Mouse (Mus musculus) cerebellum, postnatal 10 days (tissue): ENCODE data around the gene Gm4871.
A peak's percentile ranks its signal among the peaks of the same experiment; 100 is the strongest.
"Not testable (repeated sequence)": the region's sequence is repeated elsewhere in the genome, so short reads cannot be mapped to it uniquely, and the experiment has no call there.

Source experiments
- DNase-seq, 2 experiments: peaks; one replicate each; pipeline ENCODE4 v3.0.0; 2021; ENCODE audit warnings: mixed read lengths in 2 of 2

The Gm4871 gene

DNA sequence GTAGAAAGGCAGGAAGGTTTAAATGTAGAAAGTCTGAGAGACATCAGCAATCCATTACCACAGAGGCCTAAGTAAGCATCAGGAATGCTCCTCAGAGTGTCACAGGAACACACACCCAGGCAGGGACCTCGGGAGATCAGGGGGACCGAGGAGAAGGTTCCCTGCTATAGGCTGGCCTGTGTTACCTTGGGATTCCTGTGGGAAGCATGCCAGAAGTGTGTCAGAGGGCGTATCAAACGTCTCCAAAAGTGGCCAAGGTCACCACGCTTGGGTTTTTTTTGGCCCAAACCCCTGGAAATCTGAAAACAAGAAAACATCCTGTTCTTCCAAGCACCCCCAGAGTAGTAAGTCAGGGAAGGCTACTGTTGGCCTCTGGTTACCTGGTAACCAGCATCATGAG, at the start of gene Gm4871:
TSS of gene Gm4871 (minus strand) at position 364 of the 400 bp plus-strand sequence.
- not testable (repeated sequence) for DNase-seq

DNA sequence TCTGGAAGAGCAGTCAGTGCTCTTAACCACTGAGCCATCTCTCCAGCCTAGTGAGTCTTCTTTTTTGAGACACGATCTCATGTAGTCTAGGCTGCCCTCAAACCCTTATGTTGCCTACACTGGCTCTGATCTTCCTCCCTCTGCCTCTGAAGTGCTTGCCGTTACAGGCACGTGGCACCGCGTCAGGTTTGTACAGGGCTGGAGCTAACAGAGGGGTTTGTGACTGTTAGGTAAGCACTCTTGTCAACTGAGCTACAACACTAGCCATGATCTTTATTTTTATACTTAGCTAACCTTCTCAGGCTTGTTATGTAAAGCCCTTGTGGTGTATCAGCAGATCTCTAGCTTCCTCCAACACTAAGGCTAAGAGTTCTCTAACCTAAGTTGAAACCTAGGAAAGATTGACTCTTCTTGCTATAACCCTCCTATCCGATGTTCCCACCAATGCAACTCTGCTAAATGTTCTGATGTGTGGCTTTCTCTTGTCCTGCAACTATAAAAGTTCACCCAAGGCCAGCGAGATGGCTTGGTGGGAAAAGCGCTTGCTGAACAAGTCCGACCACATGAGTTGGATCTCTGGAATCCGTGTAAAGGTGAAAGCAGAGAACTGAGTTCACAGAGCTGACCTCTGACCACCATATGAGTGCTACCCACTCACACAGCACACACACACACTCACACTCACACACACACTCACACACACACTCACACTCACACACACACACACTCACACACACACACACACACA, 49.5 kb upstream of the Gm4871 start:
- DNase-seq: no peak

DNA sequence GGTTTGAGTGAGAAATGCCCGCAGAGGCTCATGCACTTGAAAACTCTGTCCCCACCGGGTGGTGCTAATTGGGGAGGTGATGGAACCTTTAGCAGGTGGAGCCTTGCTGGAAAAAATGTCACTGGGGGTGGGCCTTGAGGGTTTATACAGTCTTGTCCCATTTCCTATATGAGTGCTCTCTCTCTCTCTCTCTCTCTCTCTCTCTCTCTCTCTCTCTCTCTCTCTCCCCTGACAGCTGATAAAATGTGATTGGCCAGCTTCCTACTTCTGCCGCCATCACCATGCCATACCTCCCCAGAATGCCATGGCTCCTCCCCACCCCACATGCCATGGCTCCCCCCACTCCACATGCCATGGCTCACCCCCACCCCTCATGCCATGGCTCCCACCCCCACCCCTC, 42.5 kb upstream of the Gm4871 start:
- DNase-seq: no peak

DNA sequence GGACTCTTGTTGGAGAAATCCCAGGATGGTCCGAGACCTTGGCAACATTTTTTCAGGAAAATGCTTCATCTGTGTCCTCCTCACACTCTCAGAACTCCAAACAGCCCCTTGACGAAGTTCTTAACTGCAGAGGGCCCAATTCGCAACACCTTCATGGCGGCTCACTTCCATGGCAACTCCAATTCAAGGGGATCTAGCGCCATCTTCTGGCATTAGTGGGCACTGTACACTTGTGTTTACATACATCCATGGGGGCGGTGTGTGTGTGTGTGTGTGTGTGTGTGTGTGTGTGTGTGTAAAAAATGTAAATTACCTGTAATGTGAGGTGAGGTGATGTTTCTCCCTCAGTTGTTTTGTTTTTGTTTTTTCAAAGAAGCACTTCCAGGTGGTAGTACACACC, 38.8 kb upstream of the Gm4871 start:
- peak; percentile 16 to 29 for DNase-seq

DNA sequence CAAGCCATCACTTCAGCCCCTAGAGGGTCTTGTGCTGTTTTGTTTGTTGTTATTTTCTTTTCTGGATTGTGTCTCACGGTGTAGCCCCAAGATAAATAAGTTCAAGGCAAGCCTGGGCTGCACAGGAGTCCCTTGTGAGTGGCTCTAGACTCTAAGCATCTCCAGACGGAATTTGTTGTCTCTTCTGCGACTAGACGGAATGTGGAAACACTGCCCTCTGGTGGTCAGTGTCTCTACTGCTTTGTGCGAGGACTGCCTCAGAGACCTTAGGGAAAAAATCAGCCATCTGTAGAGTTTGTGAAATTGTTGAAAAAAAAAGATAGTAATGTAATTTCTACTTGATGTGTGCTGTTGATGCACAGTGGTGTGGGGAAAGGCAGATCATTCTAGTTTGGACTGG, 37.2 kb upstream of the Gm4871 start:
- peak; percentile 86 to 91 for DNase-seq

DNA sequence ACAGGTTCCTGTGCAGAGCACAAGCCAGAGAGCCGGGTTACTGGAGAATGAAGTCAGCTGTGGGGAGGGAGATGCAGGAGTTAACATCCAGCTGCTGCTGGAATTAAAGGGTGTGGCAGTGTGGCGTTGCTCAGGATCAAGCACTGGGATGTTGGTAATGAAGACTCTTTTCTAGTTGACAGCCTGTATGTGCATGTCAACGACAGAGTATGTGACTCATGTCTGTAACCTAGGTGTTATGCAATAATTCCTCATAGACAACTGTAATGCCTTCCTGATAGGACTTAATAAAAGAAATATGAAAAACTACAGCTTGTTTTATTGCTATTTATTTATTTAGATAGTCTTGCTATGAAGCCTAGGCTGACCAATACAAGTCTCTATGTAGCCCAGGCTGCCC, 36.3 kb upstream of the Gm4871 start:
- DNase-seq: no peak

DNA sequence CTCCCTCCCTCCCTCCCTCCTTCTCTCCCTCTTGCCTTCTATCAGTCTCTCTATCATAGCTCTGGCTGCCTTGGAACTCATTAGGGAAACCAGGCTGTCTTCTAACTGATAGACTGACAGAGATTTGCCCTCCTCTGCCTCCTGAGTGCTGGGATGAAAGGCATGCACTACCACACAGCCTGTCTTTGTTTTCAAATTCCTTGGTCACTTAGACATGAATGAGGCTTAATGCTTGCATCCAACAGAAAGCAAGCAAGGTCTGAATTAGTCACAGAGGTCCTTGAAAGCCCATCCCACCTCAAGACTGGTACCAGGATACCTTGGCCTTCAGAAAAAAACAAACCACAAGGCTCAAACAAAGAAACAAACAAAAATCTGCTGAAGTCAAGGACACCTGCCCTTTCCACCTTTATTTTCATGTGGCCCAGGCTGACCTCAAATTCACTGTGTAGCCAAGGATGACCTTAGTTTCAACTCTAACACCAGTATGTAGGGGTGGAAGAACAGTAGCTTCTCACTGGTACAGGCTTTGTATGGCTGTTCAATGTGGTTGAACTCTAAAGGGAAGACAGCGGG, 32.3 kb upstream of the Gm4871 start:
- no peak for DNase-seq

DNA sequence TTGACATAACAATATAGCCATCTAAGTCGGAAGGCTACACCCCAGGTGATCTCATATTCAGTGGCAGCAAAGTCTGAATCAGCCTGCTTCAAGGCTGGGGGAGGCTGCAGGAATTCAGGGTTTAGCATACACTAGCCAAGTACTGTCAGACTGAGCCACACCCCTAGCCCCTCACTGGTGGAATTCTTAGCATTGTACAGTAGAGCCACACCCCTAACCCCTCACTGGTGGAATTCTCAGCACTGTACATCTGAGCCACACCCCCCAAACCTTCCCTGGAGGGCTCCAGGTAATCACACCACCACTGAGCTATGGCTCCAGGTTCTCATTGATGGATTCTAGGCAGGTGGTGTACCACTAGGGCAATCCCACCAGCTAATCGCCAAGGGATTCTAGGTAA, 27.0 kb upstream of the Gm4871 start:
- no peak for DNase-seq

DNA sequence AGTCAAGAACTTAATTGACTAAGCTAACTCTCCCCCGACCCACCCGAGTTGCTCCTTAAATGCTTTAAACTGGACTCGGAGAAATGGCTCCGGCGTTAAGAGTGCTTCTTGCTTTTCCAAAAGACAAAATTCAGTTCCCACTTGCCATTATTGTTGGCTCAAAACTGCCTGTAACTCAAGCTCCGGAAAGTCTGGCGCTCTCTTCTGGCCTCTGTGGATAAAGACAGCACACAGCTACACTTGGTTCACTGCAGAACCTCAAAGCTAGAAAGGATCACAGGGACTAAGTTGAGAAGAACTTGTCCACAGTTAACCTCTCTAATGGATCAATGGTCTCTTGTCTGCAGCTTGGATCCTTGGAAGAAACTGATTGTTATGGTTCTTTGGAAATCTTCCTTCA, 26.2 kb upstream of the Gm4871 start:
- peak in 1 of 2 experiments; percentile 11 for DNase-seq

DNA sequence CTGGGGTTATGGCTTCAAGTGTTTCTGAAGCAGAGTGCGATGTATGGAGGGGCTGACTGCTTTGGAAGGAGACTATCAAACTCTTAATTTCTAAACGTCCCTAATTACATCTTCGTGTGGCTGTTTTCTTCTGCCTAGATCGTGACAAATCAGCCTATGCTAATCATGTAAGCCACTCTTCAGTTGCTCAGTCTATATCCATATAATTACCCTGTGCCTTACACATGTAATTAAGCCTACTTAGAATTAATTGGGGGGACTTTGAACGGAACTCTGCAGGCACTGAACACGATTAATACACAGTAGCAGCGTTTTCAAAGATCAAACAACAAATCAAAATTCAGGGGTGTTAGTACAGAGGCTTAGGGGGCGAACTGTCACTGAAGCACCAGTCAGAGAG, 25.4 kb upstream of the Gm4871 start:
- DNase-seq: no peak

DNA sequence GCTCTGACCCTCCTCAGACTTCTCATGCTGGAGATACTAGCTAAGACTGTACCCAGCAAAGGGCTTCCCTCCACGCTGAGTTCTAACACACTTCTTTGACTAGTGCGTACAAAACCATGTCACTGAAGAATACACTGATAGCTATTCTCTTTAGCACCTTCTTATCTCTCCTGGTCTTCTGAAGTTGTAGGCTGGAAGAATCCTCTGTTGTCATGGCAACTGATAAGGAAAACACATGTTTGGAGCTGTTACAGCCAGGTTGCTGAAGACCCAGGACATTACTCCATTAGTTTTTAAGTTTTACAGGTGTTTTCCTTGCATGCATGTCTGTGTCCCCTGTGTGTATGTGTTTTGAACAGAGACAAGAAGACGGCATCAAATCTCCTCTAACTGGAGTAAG, 21.6 kb upstream of the Gm4871 start:
- DNase-seq: not testable (repeated sequence)

DNA sequence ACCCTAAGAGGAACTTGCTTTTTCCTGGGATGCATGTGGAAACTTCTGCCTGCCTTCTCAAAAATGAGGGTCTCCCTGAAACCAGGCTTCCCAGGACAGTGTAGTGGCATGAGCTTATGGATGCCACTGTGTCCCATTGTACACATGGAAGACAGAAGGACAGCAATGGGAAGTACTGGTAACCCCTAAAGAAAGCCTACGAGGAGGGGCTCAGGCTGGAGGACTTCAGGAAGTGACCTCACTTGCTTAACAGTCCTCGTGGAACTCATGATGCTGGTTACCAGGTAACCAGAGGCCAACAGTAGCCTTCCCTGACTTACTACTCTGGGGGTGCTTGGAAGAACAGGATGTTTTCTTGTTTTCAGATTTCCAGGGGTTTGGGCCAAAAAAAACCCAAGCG, 10.1 kb upstream of the Gm4871 start, which contains the start of gene 1700018F24Rik:
TSS of gene 1700018F24Rik (plus strand) at position 301 of the 400 bp plus-strand sequence.
- DNase-seq: not testable (repeated sequence)

DNA sequence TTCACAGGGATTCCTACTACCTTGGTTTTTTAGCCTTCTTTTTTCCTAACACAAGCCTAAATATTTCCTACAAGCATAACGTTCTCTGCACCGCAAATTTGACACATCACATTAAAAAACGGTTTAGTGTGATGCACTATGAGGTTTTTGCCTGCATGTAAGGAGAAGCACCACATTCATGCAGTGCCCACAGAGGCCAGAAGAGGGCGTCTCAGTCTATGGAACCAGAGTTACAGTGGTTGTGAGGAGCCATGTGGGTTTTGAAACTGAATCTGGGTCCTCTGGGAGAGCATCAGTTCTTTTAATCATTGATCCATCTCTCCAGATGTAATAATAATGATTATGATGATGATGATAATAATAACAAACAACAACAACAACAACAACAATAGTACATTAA, 9.1 kb upstream of the Gm4871 start:
- DNase-seq: peak; percentile 16 to 30

DNA sequence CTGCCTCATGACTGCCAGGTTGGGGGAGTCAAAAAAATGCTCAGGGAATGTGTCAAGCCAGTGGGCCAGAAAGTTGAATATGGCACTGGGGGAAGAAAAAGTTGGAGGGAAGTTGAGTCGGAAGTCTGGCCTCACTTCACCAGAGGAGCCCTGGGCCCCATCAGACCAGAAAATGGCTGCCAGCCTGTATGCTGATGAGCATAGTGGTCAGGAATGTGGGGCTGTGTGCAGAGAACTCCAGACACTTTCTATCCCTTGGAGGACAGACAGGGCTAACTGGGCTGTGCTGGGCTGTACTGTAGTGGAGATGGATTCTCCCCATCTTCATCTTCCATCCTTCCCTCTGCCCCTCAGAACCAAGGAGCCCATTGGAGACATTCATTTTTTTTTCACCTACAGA, 2.1 kb downstream of the Gm4871 start:
- not testable (repeated sequence) for DNase-seq

DNA sequence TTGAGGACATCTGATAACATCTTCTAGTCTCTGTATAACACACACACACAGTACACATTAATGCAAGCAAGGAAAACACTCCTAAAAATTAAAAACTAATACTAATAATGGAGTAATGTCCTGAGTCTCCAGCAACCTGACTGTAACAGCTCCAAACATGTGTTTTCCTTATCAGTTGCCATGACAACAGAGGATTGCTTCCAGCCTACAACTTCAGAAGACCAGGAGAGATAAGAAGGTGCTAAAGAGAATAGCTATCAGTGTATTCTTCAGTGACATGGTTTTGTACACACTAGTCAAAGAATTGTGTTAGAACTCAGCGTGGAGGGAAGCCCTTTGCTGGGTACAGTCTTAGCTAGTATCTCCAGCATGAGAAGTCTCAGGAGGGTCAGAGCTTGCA, 11.8 kb downstream of the Gm4871 start:
- DNase-seq: not testable (repeated sequence)

DNA sequence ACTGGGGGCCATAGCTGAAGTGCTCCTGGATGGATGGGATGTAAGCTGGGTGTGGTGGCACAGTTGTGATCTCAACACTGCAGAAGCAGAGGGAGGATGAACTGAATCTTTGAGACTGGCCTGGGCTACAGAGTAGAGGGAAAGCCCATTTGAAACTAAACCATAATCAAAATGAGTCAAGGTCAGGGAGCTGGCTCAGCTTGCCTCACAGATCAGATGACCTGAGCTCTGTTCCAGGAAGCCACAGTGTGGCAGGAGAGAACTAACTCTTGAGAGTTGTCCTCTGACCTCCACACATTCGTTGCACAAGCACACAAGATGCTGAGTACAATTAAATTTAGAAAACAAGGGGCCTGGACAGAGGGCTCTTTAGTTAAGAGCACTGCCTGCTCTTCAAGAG, 12.3 kb downstream of the Gm4871 start:
- DNase-seq: not testable (repeated sequence)

DNA sequence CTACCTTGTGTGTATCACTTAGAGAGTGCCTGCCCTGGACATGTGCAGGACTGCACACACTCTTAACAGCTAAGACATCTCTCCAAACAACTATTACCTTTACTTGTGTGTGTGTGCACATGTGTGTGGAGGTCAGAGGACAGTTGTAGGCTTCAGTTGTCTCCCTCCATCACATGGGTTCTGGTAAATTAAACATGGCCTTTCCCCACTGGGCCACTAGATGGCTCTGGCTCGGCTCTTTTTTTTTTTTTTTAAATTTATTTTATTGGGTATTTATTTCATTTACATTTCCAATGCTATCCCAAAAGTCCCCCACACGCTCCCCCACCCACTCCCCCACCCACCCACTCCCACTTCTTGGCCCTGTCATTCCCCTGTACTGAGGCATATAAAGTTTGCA, 15.8 kb downstream of the Gm4871 start:
- not testable (repeated sequence) for DNase-seq

DNA sequence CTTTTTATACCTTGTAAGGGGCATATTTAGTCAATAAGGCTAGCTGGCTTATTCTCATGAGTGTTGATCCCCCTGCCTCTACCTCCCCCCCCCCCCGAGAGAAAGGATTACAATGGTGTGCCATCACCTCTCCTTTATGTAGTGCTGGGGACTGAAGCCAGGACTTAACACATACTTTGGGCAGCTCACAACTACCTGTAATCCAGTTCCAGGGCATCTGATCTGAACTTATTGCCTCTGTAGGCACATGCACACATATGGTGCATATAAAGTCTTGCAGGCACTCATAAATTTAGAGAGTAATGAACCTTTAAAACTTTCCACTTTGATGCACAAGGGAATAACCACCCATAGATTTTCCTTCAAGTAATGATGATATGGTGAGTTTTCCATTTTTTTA, 18.3 kb downstream of the Gm4871 start:
- no peak for DNase-seq

DNA sequence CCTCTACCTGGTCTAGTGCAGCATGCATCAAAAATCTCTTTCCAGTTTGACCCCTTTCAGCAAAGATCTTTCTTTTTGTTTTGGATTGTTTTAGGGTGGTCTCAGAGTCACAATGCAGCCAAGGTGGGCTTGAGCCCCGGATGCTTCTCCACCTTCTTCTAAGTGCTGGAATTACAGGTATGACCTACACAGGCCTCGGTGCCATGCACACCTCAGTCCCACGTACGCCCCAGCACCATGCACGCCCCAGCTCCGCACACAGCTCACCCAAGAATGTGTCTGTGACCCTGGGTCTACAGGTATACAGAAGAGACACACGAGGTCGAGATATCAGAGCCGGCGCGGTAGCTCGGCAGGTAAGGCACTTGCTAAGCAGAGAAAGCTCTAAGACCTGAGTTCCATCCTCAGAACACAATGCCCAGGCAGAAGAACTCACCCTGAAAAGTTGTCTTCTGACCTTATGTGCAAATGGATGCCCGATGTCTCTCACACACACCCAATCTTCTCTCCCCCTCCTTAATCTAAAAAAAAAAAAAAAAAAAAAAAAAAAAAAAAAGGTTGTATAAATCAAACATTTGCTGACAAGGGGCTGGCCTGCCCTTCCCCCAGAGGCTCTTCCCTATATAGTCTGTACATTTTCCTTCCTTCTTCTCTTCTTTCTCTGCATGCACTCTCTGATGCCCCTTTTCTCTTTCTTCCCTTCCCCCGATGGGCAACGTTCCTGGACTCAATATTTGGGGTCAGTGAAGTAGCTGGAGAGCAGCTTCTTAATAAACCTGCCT, 23.5 kb downstream of the Gm4871 start:
- no peak for DNase-seq

DNA sequence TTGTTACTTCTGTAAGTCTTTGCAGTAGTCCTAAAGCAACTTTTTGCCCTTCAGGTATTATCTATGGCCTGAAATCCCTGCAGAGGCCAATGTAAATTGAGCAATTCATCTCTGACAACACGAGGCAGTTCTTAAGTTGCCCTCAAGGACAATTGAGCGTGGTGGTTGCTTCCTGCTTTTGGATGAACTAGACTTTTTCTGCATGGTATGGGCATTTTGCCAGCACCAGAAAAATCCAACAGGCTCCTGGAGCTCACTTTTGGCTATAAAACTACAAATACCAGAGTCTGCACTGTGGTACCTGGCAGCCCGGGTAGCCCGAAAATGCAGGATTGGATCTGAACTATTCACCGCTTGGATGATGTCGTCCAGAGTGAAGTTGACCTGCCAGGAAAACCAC, 27.0 kb downstream of the Gm4871 start:
- DNase-seq: no peak

DNA sequence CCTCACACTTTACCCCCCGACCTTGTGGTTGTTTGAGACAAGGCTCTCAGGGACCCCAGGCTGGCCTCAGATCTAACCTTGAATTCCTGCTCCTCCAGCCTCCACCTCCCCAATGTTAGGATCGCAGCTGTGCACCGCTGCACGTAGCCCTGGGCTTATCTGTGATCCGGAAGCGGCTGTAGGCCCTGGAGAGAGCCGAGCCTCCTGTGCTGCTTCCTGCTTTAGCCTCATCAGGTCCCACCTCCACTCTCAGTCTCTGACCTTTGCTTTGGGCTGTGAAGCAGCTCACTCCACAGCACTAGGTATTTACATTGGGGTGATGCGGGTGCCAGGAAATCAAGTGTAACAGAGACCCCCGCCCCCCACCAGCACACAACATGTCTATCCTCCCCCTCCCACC, 28.1 kb downstream of the Gm4871 start:
- no peak for DNase-seq

DNA sequence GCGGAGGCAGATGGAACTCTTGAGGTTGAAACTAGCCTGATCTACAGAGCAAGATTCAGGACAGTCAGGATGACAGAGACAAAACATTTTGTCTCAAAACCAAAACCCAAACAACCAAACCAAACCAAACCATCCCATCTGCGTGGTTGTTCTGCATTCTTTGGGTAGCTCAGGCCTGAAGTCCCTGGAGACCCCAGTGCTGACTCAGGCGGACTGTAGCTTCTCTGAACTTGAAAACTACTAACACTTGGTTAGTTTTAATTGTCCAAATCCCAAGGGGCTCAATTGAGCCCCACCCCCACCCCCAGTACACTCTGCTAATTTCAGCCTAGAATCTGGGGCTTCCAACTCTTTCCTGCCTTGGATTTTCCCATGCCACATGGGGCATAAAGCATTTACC, 29.2 kb downstream of the Gm4871 start:
- DNase-seq: no peak

DNA sequence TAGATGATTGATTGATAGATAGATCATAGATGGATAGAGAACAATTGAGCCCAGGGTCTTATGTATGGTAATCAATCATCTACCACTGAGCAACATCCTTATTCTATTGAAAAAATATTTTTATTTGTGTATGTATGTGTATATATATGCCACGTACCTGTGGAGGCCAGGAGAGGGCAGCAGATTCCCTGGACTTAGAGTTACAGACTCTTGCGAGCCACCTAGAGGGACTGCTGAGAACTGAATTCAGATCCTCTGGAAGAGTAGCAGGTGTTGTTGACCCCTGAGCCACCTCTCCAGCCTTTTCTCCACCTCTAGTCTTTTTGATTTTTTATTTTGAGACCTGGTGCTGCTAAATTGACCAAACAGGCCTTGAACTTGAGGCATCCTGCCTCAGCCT, 34.1 kb downstream of the Gm4871 start:
- DNase-seq: peak in 1 of 2 experiments; percentile 23

DNA sequence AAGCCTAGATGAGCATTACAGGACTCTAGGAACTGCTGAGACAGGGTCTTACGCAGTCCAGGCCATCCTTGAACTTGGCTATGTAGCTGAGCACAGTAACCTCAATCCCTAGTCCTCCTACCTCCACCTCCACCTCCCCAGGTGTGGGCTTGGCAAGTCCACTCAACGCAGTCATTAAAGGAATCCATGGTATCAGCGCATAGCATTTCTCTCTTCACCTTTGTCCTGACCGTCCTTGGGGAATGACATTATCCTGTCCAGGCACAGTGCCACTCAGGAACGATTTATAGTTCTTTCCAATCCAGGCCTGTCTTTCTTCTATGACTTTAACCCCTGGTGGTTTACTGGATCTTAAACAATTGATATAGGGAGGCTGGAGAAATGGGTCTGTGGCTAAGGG, 42.1 kb downstream of the Gm4871 start:
- DNase-seq: no peak
